Mouse (Mus musculus) ES-E14 (cell line): ENCODE results near the gene Nlgn3. TPM values are rescaled to one million over a fixed set of nuclear protein-coding genes. Genes with fewer than 3 reads are reported as not detected.

ENCODE experiments used
- DNase-seq: peaks from one replicate; pipeline ENCODE4 v3.0.0-alpha.2; 2013; ENCODE audit warnings: low read depth, low spot score
- H3K27ac ChIP-seq: 2 replicates; pipeline ENCODE4 v1.5.1; 2012; ENCODE audit warnings: low read depth, mild to moderate bottlenecking, low read length, moderate library complexity, mixed read lengths; ENCODE audit not compliant: poor library complexity, insufficient read depth, severe bottlenecking
- H3K36me3 ChIP-seq: 2 replicates; pipeline ENCODE4 v1.6.1; 2012; ENCODE audit warnings: mild to moderate bottlenecking, low read length, moderate library complexity, mixed read lengths; ENCODE audit not compliant: control insufficient read depth, poor library complexity, insufficient read depth, severe bottlenecking
- H3K4me1 ChIP-seq, 2 experiments: fragments of 150-350 bp in 1 of 2; sonication (generic) in 1 of 2; 2 replicates each; pipeline ENCODE4 v1.6.1; 2012; ENCODE audit warnings: low read length in 2 of 2, mild to moderate bottlenecking in 1 of 2, mixed read lengths in 1 of 2; ENCODE audit not compliant: control insufficient read depth in 2 of 2, insufficient read depth in 2 of 2, poor library complexity in 1 of 2
- H3K4me3 ChIP-seq, 2 experiments: fragments of 150-350 bp in 1 of 2; sonication (generic) in 1 of 2; 2 replicates each; pipeline ENCODE4 v1.5.1; 2012; ENCODE audit warnings: low read length in 2 of 2, low read depth in 1 of 2, mild to moderate bottlenecking in 1 of 2, mixed read lengths in 1 of 2; ENCODE audit not compliant: insufficient read depth in 1 of 2, poor library complexity in 1 of 2, severe bottlenecking in 1 of 2
- H3K9ac ChIP-seq: 2 replicates; pipeline ENCODE4 v1.6.1; 2012; ENCODE audit warnings: low read depth, mild to moderate bottlenecking, low read length, mixed read lengths; ENCODE audit not compliant: poor library complexity, insufficient read depth, severe bottlenecking
- H3K9me3 ChIP-seq: fragments of 150-350 bp; sonication (generic); 2 replicates; pipeline ENCODE4 v1.6.1; 2012; ENCODE audit warnings: low read depth, mild to moderate bottlenecking, low read length; ENCODE audit not compliant: control insufficient read depth, insufficient read depth
- CHD2 ChIP-seq: IDR thresholded peaks from 2 replicates; pipeline ENCODE4 v1.6.1; 2014; ENCODE audit warnings: mild to moderate bottlenecking, low read depth, low read length, inconsistent platforms
- HCFC1 ChIP-seq: IDR thresholded peaks from 2 replicates; pipeline ENCODE4 v1.6.1; 2012; ENCODE audit warnings: low read length, inconsistent platforms, borderline replicate concordance; ENCODE audit not compliant: insufficient read depth
- MAFK ChIP-seq: IDR thresholded peaks from 2 replicates; pipeline ENCODE4 v1.6.1; 2014; ENCODE audit warnings: mild to moderate bottlenecking, low read depth, low read length, inconsistent platforms; ENCODE audit not compliant: insufficient read depth
- ZC3H11A ChIP-seq: IDR thresholded peaks from 2 replicates; pipeline ENCODE4 v1.6.1; 2012; ENCODE audit warnings: low read depth, mild to moderate bottlenecking, inconsistent platforms, low read length, borderline replicate concordance
- ZNF384 ChIP-seq: IDR thresholded peaks from 2 replicates; pipeline ENCODE4 v1.6.1; 2012; ENCODE audit warnings: low read depth, low read length, inconsistent platforms
- in situ Hi-C, 2 experiments: fragments of 600-800 bp; cut with MboI; formaldehyde crosslinking; loops; one replicate each; pipeline ENCODE4 v1.15.1; 2025; ENCODE audit warnings: low sequenced_read_pairs in 2 of 2, inconsistent platforms in 1 of 2; ENCODE audit not compliant: unreplicated experiment in 2 of 2
- total RNA-seq: library from RNA; depleted of rRNA; stranded (reverse); fragments of 300-350 nt; gene quantifications from 2 replicates; pipeline ENCODE4 v1.2.3, GENCODE M21; 2012

The Nlgn3 gene
- total RNA-seq, 1 experiment, result 0.13 TPM

DNA sequence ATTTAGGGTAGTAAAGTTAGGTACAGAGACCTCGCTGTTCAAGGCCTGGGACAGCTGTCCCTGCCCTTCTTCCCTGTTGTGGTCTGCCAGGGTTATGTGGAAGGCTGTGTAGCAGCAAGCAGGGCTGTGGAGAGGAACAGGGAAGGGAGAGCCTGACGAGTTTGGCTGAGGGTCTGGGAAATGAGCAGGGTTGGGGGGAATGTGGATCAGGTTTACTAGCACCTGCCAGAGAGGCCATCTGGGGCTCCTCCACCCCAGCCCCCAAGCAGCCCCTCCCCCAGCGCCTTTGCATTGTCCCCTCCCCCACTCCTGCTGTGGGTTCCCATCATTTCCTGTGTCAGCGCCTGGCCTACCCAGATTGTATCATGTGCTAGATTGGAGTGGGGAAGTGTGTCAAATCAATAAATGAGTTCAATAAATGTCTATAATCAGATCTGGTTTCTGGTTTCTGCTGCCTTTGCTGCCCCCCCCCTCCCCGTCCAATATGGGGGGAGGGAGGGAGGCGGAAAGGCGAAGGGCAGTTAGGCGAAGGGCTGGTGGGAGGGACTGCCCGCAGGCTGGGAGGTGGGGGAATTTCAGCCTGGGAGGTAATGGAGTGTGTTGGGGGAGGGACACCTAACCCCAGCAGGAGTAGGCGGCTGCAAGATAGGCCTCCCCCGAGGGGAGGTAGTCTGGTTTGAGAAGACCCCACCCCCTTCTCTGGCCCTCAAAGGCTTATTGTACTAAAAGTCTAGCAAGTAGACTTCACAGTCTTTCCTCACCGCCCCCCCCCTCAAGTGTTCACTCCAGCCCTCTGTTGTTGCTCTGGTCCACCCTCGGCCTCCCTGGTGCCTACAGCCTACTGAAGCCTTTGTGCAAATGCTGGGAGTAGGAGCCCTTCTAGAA, 38.3 kb upstream of the Nlgn3 start:
- Histone ChIP-seq H3K9ac (peak overlapping the region; percentile 64), H3K4me3 (peak overlapping the region; percentile 28 to 49; a peak in 3 of 4 replicates), H3K4me1 (peaks cover 4 to 8% of the 10 kb centered on the region in 2 experiments; a peak in 2 of 4 replicates), H3K27ac (peak overlapping the region; percentile 93), H3K9me3 (no peaks in the 10 kb centered on the region), H3K36me3 (0 out of 2 replicates have a peak, but pooled peaks cover 2% of the 10 kb centered on the region)
- no peak for DNase-seq
- in situ Hi-C loops, result no loop called here
- TF ChIP-seq HCFC1, result no peak
- TF ChIP-seq CHD2, result no peak
- no peak for TF ChIP-seq ZC3H11A

DNA sequence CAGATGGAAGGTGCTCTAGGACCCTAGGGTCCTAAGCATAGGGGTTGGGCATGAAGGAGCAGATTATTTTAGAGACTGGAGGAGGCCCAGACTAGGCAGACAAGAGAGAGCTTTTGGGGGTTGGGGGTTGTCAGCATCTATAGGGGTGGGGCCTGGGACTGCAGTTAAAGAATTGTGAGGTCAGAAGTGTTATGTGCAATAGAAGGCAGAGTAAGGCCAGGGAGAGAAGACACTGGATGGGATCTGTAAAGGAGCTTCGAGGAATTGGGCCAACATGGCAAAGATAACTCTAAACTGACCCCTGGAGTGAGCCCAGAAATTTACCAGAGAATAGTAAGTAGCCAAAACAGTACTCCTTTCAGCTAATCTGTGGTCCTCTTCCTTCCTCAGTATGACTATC, 35.1 kb upstream of the Nlgn3 start, which contains the start of gene Gm614:
Gm614 (minus strand) TSS at position 101 of the 400 bp plus-strand sequence.
- peaks cover 2 to 9% of the 10 kb centered on the region in 2 experiments; a peak in 3 of 4 replicates for H3K4me1 ChIP-seq
- DNase-seq, result no peak
- no peaks in the 10 kb centered on the region for H3K9me3 ChIP-seq
- no peak within 1 kb of the TSS for H3K4me3 ChIP-seq
- H3K27ac ChIP-seq, result no peak within 1 kb of the TSS
- no peak within 1 kb of the TSS for H3K9ac ChIP-seq
- H3K36me3 ChIP-seq, result no peaks in the 10 kb centered on the region
- no peak for TF ChIP-seq ZNF384
- TF ChIP-seq MAFK, result no peak
- TF ChIP-seq ZC3H11A, result no peak
- TF ChIP-seq HCFC1, result no peak
- TF ChIP-seq CHD2, result no peak
- in situ Hi-C loops, result no loop called here

DNA sequence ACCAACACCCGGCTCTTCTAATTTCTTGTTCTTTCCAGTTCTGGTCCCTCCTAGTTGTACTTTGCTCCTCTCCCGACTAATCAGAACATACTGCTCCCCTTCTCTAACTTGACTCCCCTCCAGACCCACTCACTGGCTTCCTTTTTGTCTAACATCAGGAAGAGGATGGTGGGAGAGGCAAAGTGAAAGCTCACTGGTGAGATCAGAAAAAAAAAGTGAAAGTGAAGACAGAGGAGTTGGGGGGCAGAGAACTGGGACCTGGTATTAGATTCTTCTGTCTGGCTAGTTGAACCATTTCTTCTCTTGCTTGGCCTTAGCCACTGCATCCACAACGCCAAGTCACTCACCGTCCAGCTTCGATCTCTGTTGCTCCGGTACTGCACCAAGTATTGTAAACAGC, 32.3 kb upstream of the Nlgn3 start:
- in situ Hi-C loops, result no loop called here

GRCm38 (mm10) chrX:101268025-101268754, 30.8 kb upstream of the Nlgn3 start, which contains the start of gene Il2rg:
Gene Il2rg (minus strand): TSS chrX:101268255.
- Histone ChIP-seq H3K4me1 (peaks cover 0 to 5% of the 10 kb centered on the region in 2 experiments; a peak in 2 of 4 replicates), H3K9ac (no peak within 1 kb of the TSS), H3K4me3 (no peak within 1 kb of the TSS), H3K27ac (peak within 1 kb of the TSS; percentile 36; the same call in 1 of the 2 replicates), H3K36me3 (no peaks in the 10 kb centered on the region), H3K9me3 (no peaks in the 10 kb centered on the region)
- in situ Hi-C loops, result no loop called here
- TF ChIP-seq ZNF384 (no peak), HCFC1 (no peak), ZC3H11A (no peak), MAFK (no peak), CHD2 (no peak)
- no peak for DNase-seq

More for the DNA sequence above, 32.3 kb upstream of the Nlgn3 start:
- H3K4me3 ChIP-seq, result no peak overlapping the region
- no peak for DNase-seq
- no peaks in the 10 kb centered on the region for H3K9me3 ChIP-seq
- H3K36me3 ChIP-seq, result no peaks in the 10 kb centered on the region
- no peak overlapping the region for H3K9ac ChIP-seq
- peaks cover 0 to 7% of the 10 kb centered on the region in 2 experiments; a peak in 2 of 4 replicates for H3K4me1 ChIP-seq
- TF ChIP-seq ZNF384, result no peak
- no peak for TF ChIP-seq CHD2
- TF ChIP-seq ZC3H11A, result no peak
- TF ChIP-seq HCFC1, result no peak
- TF ChIP-seq MAFK, result no peak
- no peak overlapping the region for H3K27ac ChIP-seq
